Mouse (Mus musculus): ENCODE measurements around the gene Usp50.

Usp50 gene

GRCm38 (mm10) chr2:126740314-126740713 is 43.0 kb downstream of the Usp50 start:
- no peak for DNase-seq (ENCODE audit: low spot score)

- DNase-seq (ENCODE audit: low spot score), result no peak
Measured at GRCm38 (mm10) chr2:126735339-126736073, 47.8 kb downstream of the Usp50 start.

- no peak for DNase-seq (ENCODE audit: low spot score)
Measured at GRCm38 (mm10) chr2:126730502-126730901, 52.8 kb downstream of the Usp50 start.

GRCm38 (mm10) chr2:126729207-126729606 is 54.1 kb downstream of the Usp50 start:
- no peak for DNase-seq (ENCODE audit: low spot score)

GRCm38 (mm10) chr2:126712950-126713349 is 70.3 kb downstream of the Usp50 start:
- no peak for DNase-seq (ENCODE audit: low spot score)

GRCm38 (mm10) chr2:126712526-126712925 is 70.7 kb downstream of the Usp50 start:
- DNase-seq (ENCODE audit: low spot score), result no peak

- no peak for DNase-seq (ENCODE audit: low spot score)
Measured at GRCm38 (mm10) chr2:126708361-126708760, 74.9 kb downstream of the Usp50 start.

GRCm38 (mm10) chr2:126707438-126707779 is 75.9 kb downstream of the Usp50 start:
- no peak for DNase-seq (ENCODE audit: low spot score)

- peak; percentile 94 for DNase-seq (ENCODE audit: low spot score)
Measured at GRCm38 (mm10) chr2:126706759-126707437, 76.4 kb downstream of the Usp50 start, which contains the start of gene Usp8. Usp8 (plus strand) TSS chr2:126707328.

- DNase-seq (ENCODE audit: low spot score), result no peak
Measured at GRCm38 (mm10) chr2:126695285-126695684, 88.0 kb downstream of the Usp50 start.

GRCm38 (mm10) chr2:126691290-126691689 is 92.0 kb downstream of the Usp50 start:
- DNase-seq (ENCODE audit: low spot score), result no peak

- DNase-seq (ENCODE audit: low spot score), result no peak
Measured at GRCm38 (mm10) chr2:126682937-126683336, 100.3 kb downstream of the Usp50 start.

GRCm38 (mm10) chr2:126682333-126682732 is 100.9 kb downstream of the Usp50 start:
- no peak for DNase-seq (ENCODE audit: low spot score)

- DNase-seq (ENCODE audit: low spot score), result no peak
Measured at GRCm38 (mm10) chr2:126677366-126677765, 105.9 kb downstream of the Usp50 start.

GRCm38 (mm10) chr2:126676122-126676515 is 107.2 kb downstream of the Usp50 start, which contains the start of gene Gabpb1:
Gabpb1 (minus strand) TSS chr2:126676337.
- DNase-seq (ENCODE audit: low spot score), result no peak

- DNase-seq (ENCODE audit: low spot score), result peak; percentile 79
Measured at GRCm38 (mm10) chr2:126675169-126676121, 107.8 kb downstream of the Usp50 start.

- peak; percentile 26 for DNase-seq (ENCODE audit: low spot score)
Measured at GRCm38 (mm10) chr2:126674441-126675168, 108.7 kb downstream of the Usp50 start.

GRCm38 (mm10) chr2:126673317-126674242 is 109.7 kb downstream of the Usp50 start:
- DNase-seq (ENCODE audit: low spot score), result no peak

GRCm38 (mm10) chr2:126668621-126669252 is 114.5 kb downstream of the Usp50 start:
- no peak for DNase-seq (ENCODE audit: low spot score)

GRCm38 (mm10) chr2:126665984-126666383 is 117.3 kb downstream of the Usp50 start:
- no peak for DNase-seq (ENCODE audit: low spot score)

All from left cerebral cortex, adult 11 months (tissue).